Mouse (Mus musculus) stomach, postnatal 0 days (tissue): ENCODE data around the gene Tmem18.

Experiments used
- CTCF ChIP-seq: IDR thresholded peaks from 2 replicates; pipeline ENCODE4 v1.5.1; 2016; ENCODE audit warnings: antibody characterized with exemption, low read depth, mild to moderate bottlenecking, moderate library complexity
- EP300 ChIP-seq: optimal IDR thresholded peaks from 2 replicates; pipeline ENCODE3; 2016; ENCODE audit warnings: antibody characterized with exemption

DNA sequence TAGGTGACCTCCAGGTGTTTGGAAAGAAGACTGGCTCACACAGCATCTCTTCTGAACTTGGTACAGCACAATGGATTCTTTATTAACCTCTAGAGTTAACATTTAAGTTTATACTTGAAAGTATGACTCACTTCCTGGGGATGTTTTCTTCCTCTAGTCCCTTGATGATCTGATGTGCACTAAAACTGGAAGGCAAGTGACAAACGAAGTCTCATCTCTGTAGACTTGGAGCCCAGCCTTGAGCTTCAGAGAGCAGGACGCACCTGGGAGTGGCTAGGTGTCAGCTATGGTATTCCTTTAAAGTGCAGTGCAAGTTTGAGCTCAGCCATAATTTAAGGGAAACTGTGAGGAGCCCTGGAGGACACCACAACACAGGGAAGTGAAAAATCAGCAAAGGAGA lies 15.2 kb downstream of the Tmem18 start:
- no peak for TF ChIP-seq CTCF
- TF ChIP-seq EP300: no peak
